Mouse (Mus musculus) lung, embryonic 14.5 days (tissue): ENCODE data around the gene Gm17268. TPM values are rescaled to one million over a fixed set of nuclear protein-coding genes. Genes with fewer than 3 reads are reported as not detected.
A peak's percentile ranks its signal among the peaks of the same experiment; 100 is the strongest.

Experiments
- ATAC-seq: fragments of 200-750 bp; cut with Nextera tagmentation; 2 replicates; pipeline ENCODE4 v1.8.0; 2017; ENCODE audit warnings: mild to moderate bottlenecking, moderate TSS enrichment, moderate library complexity; ENCODE audit not compliant: insufficient read depth
- DNase-seq: peaks from one replicate; pipeline ENCODE4 v3.0.0-alpha.2; 2015
- H3K27ac ChIP-seq: fragments of 300-500 bp; sonication (generic); 2 replicates; pipeline ENCODE4 v1.5.1; 2014; ENCODE audit warnings: low read depth, mild to moderate bottlenecking, moderate library complexity
- H3K27me3 ChIP-seq: fragments of 300-500 bp; sonication (generic); 2 replicates; pipeline ENCODE4 v1.6.1; 2014; ENCODE audit warnings: low read length, control low read depth; ENCODE audit not compliant: insufficient read depth
- H3K36me3 ChIP-seq: fragments of 300-500 bp; sonication (generic); 2 replicates; pipeline ENCODE4 v1.6.1; 2014; ENCODE audit warnings: control low read depth; ENCODE audit not compliant: insufficient read depth
- H3K4me1 ChIP-seq: fragments of 300-500 bp; sonication (generic); 2 replicates; pipeline ENCODE4 v1.6.1; 2014; ENCODE audit warnings: antibody characterized with exemption, control low read depth; ENCODE audit not compliant: insufficient read depth
- H3K4me2 ChIP-seq: fragments of 300-500 bp; sonication (generic); 2 replicates; pipeline ENCODE4 v1.6.1; 2014; ENCODE audit warnings: mild to moderate bottlenecking
- H3K4me3 ChIP-seq: fragments of 300-500 bp; sonication (generic); 2 replicates; pipeline ENCODE4 v1.5.1; 2014; ENCODE audit warnings: low read depth, low read length
- H3K9ac ChIP-seq: fragments of 300-500 bp; sonication (generic); 2 replicates; pipeline ENCODE4 v1.6.1; 2014
- H3K9me3 ChIP-seq: fragments of 300-500 bp; sonication (generic); 2 replicates; pipeline ENCODE4 v1.6.1; 2016; ENCODE audit warnings: low read depth, low read length, control low read depth
- CTCF ChIP-seq: IDR thresholded peaks from 2 replicates; pipeline ENCODE4 v1.5.1; 2016; ENCODE audit warnings: antibody characterized with exemption, low read depth
- WGBS: fragments of 180-500 bp; shearing (Covaris S2); extraction: QIAGEN DNeasy Blood & Tissue Kit; methylation state at CpG from one replicate; pipeline ENCODE4 v1.1.7; 2014; 5-methylcytosine and 5-hydroxymethylcytosine counted together
- polyA plus RNA-seq: library from polyadenylated mRNA; unstranded; fragments of >200 nt; fragmentation: Nextera tagmentation; extraction: Ambion mirVana; gene quantifications from 2 replicates; pipeline ENCODE4 v1.2.1, GENCODE M21; 2014

Gm17268 gene
- polyA plus RNA-seq, 1 experiment from 2014 or later = not detected

- ATAC-seq (no peak), DNase-seq (no peak)
- Histone ChIP-seq H3K9ac (no peak overlapping the region), H3K9me3 (no peaks in the 10 kb centered on the region), H3K4me3 (no peak overlapping the region), H3K4me2 (no peak overlapping the region), H3K27me3 (no peaks in the 10 kb centered on the region), H3K36me3 (no peaks in the 10 kb centered on the region), H3K4me1 (no peaks in the 10 kb centered on the region), H3K27ac (no peak overlapping the region)
- no peak for TF ChIP-seq CTCF
- 73% methylated on average over 3 of the region's 3 CpGs for WGBS
Measured at GRCm38 (mm10) chr11:82016181-82016780, 22.1 kb downstream of the Gm17268 start.

GRCm38 (mm10) chr11:82015066-82015465 lies 23.3 kb downstream of the Gm17268 start:
- H3K9me3 ChIP-seq = no peaks in the 10 kb centered on the region
- TF ChIP-seq CTCF = no peak
- no peak overlapping the region for H3K9ac ChIP-seq
- 34% methylated on average over 2 of the region's 2 CpGs for WGBS
- H3K27ac ChIP-seq = no peak overlapping the region
- no peak for ATAC-seq
- no peaks in the 10 kb centered on the region for H3K27me3 ChIP-seq
- H3K4me1 ChIP-seq = no peaks in the 10 kb centered on the region
- no peak overlapping the region for H3K4me3 ChIP-seq
- no peak overlapping the region for H3K4me2 ChIP-seq
- H3K36me3 ChIP-seq = no peaks in the 10 kb centered on the region
- DNase-seq = no peak

GRCm38 (mm10) chr11:82013756-82014155 lies 24.6 kb downstream of the Gm17268 start:
- Histone ChIP-seq H3K4me1 (no peaks in the 10 kb centered on the region), H3K36me3 (no peaks in the 10 kb centered on the region), H3K4me3 (no peak overlapping the region), H3K27ac (no peak overlapping the region), H3K9me3 (no peaks in the 10 kb centered on the region), H3K4me2 (no peak overlapping the region), H3K27me3 (no peaks in the 10 kb centered on the region), H3K9ac (no peak overlapping the region)
- ATAC-seq = no peak
- DNase-seq = no peak
- no peak for TF ChIP-seq CTCF
- 11% methylated on average over 1 of the region's 1 CpGs for WGBS

GRCm38 (mm10) chr11:82011411-82012193 lies 26.8 kb downstream of the Gm17268 start:
- H3K36me3 ChIP-seq = no peaks in the 10 kb centered on the region
- H3K9ac ChIP-seq = no peak overlapping the region
- 49% methylated on average over 8 of the region's 8 CpGs for WGBS
- no peak overlapping the region for H3K27ac ChIP-seq
- ATAC-seq = no peak
- TF ChIP-seq CTCF = no peak
- peak; percentile 35 for DNase-seq
- H3K4me3 ChIP-seq = no peak overlapping the region
- no peak overlapping the region for H3K4me2 ChIP-seq
- no peaks in the 10 kb centered on the region for H3K27me3 ChIP-seq
- H3K4me1 ChIP-seq = no peaks in the 10 kb centered on the region
- no peaks in the 10 kb centered on the region for H3K9me3 ChIP-seq

- Histone ChIP-seq H3K4me2 (no peak overlapping the region), H3K4me3 (no peak overlapping the region), H3K36me3 (no peaks in the 10 kb centered on the region), H3K4me1 (no peaks in the 10 kb centered on the region), H3K27me3 (no peaks in the 10 kb centered on the region), H3K9ac (no peak overlapping the region), H3K9me3 (no peaks in the 10 kb centered on the region), H3K27ac (no peak overlapping the region)
- DNase-seq (no peak), ATAC-seq (no peak)
- no peak for TF ChIP-seq CTCF
- 85% methylated on average over 3 of the region's 3 CpGs for WGBS
Measured at GRCm38 (mm10) chr11:82010115-82010514, 28.2 kb downstream of the Gm17268 start.

GRCm38 (mm10) chr11:82006796-82007423 lies 31.5 kb downstream of the Gm17268 start:
- Histone ChIP-seq H3K4me2 (peak overlapping the region; percentile 31; the same call in 1 of the 2 replicates), H3K27me3 (no peaks in the 10 kb centered on the region), H3K4me1 (no peaks in the 10 kb centered on the region), H3K36me3 (no peaks in the 10 kb centered on the region), H3K9ac (no peak overlapping the region), H3K9me3 (no peaks in the 10 kb centered on the region), H3K4me3 (no peak overlapping the region), H3K27ac (peak overlapping the region; percentile 51; the same call in 1 of the 2 replicates)
- WGBS = 27% methylated on average over 12 of the region's 12 CpGs
- ATAC-seq (peak; percentile 88), DNase-seq (peak; percentile 90)
- peak; percentile 24; the same call in 1 of the 2 replicates for TF ChIP-seq CTCF

- no peak overlapping the region for H3K4me2 ChIP-seq
- H3K36me3 ChIP-seq = no peaks in the 10 kb centered on the region
- H3K9ac ChIP-seq = no peak overlapping the region
- H3K9me3 ChIP-seq = no peaks in the 10 kb centered on the region
- no peaks in the 10 kb centered on the region for H3K4me1 ChIP-seq
- H3K4me3 ChIP-seq = no peak overlapping the region
- DNase-seq (no peak), ATAC-seq (no peak)
- no peaks in the 10 kb centered on the region for H3K27me3 ChIP-seq
- no peak for TF ChIP-seq CTCF
- no peak overlapping the region for H3K27ac ChIP-seq
- 60% methylated on average over 2 of the region's 2 CpGs for WGBS
Measured at GRCm38 (mm10) chr11:82004810-82005209, 33.6 kb downstream of the Gm17268 start.
